Mouse (Mus musculus) thymus, adult 2 months (tissue): ENCODE data around the gene Gm10142. TPM values are rescaled to one million over a fixed set of nuclear protein-coding genes. Genes with fewer than 3 reads are reported as not detected.

ENCODE experiments used
- polyA plus RNA-seq: library from polyadenylated mRNA; depleted of rRNA; stranded (reverse); fragments of >200 nt; gene quantifications from 2 replicates; pipeline ENCODE4 v1.2.3, GENCODE M21; 2012; rRNA removed

The Gm10142 gene
- polyA plus RNA-seq, 1 experiment = not detected

Other genes starting within 250 kb of the Gm10142 start
- 49.1 and 52.4 TPM in 2 replicates for gene Fam207a, start 200.0 kb upstream of the Gm10142 start, polyA plus RNA-seq
- gene Itgb2, start 185.6 kb upstream of the Gm10142 start, polyA plus RNA-seq = 304 and 334 TPM in 2 replicates
- gene Pttg1ip, start 134.1 kb upstream of the Gm10142 start, polyA plus RNA-seq = 103 and 129 TPM in 2 replicates
- 236 and 248 TPM in 2 replicates for gene Sumo3, start 109.7 kb upstream of the Gm10142 start, polyA plus RNA-seq
- gene Gm49325, start 109.6 kb upstream of the Gm10142 start, polyA plus RNA-seq = not detected in 2 replicates
- gene Ube2g2, start 93.5 kb upstream of the Gm10142 start, polyA plus RNA-seq = 52.0 and 52.6 TPM in 2 replicates
- gene Tspear, start 29.2 kb upstream of the Gm10142 start, polyA plus RNA-seq = 0.97 and 1.3 TPM in 2 replicates
- gene Gm19402, start 25.1 kb upstream of the Gm10142 start, polyA plus RNA-seq = not detected in 2 replicates
- gene Gm9508, start 18.6 kb upstream of the Gm10142 start, polyA plus RNA-seq = not detected in 2 replicates
- gene Gm10272, start 9.2 kb upstream of the Gm10142 start, polyA plus RNA-seq = not detected in 2 replicates
- gene Gm10024, start 4.3 kb upstream of the Gm10142 start, polyA plus RNA-seq = not detected in 2 replicates
- gene Krtap12-1, start 4.8 kb downstream of the Gm10142 start, polyA plus RNA-seq = 0.23 TPM in 1 of 2 replicates, not detected in the other
- gene Gm10100, start 10.7 kb downstream of the Gm10142 start, polyA plus RNA-seq = not detected in 2 replicates
- not detected in 2 replicates for gene Gm18596, start 26.8 kb downstream of the Gm10142 start, polyA plus RNA-seq
- not detected in 2 replicates for gene Gm9736, start 35.5 kb downstream of the Gm10142 start, polyA plus RNA-seq
- not detected in 2 replicates for gene Gm3233, start 43.9 kb downstream of the Gm10142 start, polyA plus RNA-seq
- not detected in 2 replicates for gene Gm3238, start 55.5 kb downstream of the Gm10142 start, polyA plus RNA-seq
- not detected in 2 replicates for gene Gm7138, start 61.1 kb downstream of the Gm10142 start, polyA plus RNA-seq
- not detected in 2 replicates for gene Gm3250, start 66.7 kb downstream of the Gm10142 start, polyA plus RNA-seq
- not detected in 2 replicates for gene Gm7137, start 72.4 kb downstream of the Gm10142 start, polyA plus RNA-seq
- not detected in 2 replicates for gene Gm9639, start 79.3 kb downstream of the Gm10142 start, polyA plus RNA-seq
- gene Gm19668, start 83.3 kb downstream of the Gm10142 start, polyA plus RNA-seq = not detected in 2 replicates
- gene Gm9507, start 96.0 kb downstream of the Gm10142 start, polyA plus RNA-seq = not detected in 2 replicates
- gene Gm2696, start 98.9 kb downstream of the Gm10142 start, polyA plus RNA-seq = not detected in 2 replicates
- gene Krtap10-4, start 111.3 kb downstream of the Gm10142 start, polyA plus RNA-seq = not detected in 2 replicates
- gene Krtap10-10, start 120.1 kb downstream of the Gm10142 start, polyA plus RNA-seq = 0.12 TPM in 1 of 2 replicates, not detected in the other
- gene Gm36176, start 131.0 kb downstream of the Gm10142 start, polyA plus RNA-seq = 0.36 TPM in 1 of 2 replicates, not detected in the other
- not detected in 2 replicates for gene Gm10318, start 137.1 kb downstream of the Gm10142 start, polyA plus RNA-seq
- gene Gm3285, start 146.2 kb downstream of the Gm10142 start, polyA plus RNA-seq = 0.24 and 0.27 TPM in 2 replicates
- gene Lrrc3, start 186.7 kb downstream of the Gm10142 start, polyA plus RNA-seq = 1.1 and 1.9 TPM in 2 replicates